Mouse (Mus musculus): ENCODE measurements around the gene Ptk7.

The Ptk7 gene

GRCm38 (mm10) chr17:46644152-46644805, 15.0 kb upstream of the Ptk7 start:
- DNase-seq: no peak

- no peak for DNase-seq
Observed at GRCm38 (mm10) chr17:46642060-46642459, 12.8 kb upstream of the Ptk7 start.

- no peak for DNase-seq
Observed at GRCm38 (mm10) chr17:46639929-46640328, 10.6 kb upstream of the Ptk7 start.

- peak; percentile 60 for DNase-seq
Observed at GRCm38 (mm10) chr17:46636831-46637523, 7.7 kb upstream of the Ptk7 start.

DNA sequence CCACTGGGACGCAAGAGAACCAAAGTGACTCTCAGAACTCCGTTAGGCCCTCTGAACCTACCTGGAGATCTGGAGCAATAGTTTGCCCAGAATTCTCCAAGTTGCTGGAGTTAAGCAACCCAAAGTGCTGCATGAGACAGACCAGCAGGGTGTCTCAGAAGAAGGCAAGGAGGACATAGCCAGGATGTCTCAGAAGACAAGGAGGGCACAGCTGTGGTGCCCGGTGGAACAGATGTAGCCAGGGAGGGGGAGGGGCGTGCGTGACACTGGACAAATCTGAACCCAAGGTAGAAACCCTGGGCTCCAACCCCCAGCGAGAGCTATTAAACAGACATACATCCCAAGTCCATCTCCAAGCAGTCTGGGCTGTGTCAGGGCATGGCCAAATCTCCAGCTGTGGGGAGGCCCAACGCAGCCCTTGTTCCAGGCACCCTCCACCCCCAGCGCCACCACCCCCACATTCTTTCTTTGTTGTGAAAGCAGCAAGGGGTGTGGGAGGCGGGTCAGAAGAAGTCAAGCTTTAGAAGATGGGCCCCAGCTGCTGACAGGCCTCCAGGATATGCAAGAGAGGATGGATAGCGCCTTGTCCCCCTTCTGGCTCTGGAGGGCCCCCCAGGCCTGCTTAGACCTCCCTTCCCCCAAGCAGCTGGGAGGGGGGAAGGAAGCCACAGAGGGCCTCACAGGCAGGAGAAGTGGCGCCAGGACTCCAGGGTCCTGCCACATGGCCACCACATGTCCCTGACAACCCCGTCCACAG, 559 bp upstream of the Ptk7 start:
- no peak for DNase-seq

DNA sequence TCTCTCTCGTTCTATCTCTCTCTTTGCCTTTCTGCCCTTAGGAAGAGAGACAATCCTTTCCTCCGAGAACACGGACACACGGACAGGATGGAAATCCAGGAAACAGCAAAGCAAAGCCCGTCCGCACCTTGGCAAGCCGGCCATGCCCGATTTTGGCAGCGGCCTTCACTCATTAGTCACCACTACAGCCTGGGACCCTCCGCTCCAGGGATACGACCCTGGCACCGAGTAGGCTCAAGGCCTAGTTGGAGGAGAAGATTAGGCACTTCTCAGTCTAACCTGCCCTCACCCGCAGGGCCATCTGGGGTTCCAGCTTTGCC, 873 bp downstream of the Ptk7 start:
- DNase-seq: no peak

DNA sequence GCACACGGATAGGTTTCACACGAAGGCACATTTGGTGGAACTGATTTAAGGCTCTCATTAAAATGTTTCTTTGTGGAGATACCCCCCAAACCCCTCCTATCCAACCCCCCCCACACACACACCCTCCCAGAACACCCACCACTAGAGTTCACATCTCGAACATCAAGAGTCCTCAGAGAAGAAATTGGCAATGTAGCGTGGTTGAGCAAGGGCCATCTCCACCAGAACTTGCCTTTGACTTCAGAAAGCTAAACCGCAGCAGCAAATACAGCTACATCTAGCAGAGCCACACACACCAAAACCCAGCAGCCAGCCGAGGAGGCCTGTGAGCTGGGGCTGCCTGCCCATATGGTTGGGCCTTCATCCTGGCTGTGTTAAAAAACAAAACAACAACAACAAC, 1.9 kb downstream of the Ptk7 start:
- DNase-seq: no peak

GRCm38 (mm10) chr17:46624598-46624997, 4.7 kb downstream of the Ptk7 start:
- DNase-seq: no peak

- DNase-seq: no peak
Observed at GRCm38 (mm10) chr17:46623819-46624557, 5.3 kb downstream of the Ptk7 start.

GRCm38 (mm10) chr17:46622269-46622668, 7.0 kb downstream of the Ptk7 start:
- no peak for DNase-seq

GRCm38 (mm10) chr17:46621324-46621723, 8.0 kb downstream of the Ptk7 start:
- DNase-seq: peak; percentile 65

GRCm38 (mm10) chr17:46619683-46620357, 9.5 kb downstream of the Ptk7 start:
- no peak for DNase-seq

GRCm38 (mm10) chr17:46618769-46619682, 10.3 kb downstream of the Ptk7 start:
- no peak for DNase-seq

DNA sequence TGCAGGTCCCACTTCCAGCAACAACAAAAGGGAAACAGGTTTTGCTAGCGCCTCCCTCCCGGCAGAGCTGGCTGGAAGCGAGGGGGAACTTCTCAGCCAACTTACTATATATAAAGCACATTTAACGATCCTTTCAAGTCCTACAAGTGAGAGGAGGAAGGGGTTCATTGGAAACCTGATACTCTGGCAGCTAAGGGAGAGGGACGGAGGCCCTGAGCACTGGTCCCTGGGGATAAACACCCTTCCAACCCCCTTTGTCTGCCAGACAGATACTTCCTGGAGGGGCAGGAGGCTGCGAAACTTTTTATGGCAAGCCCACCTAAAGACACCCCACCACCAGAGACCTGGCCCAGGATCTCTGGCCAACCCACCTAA, 10.9 kb downstream of the Ptk7 start:
- DNase-seq: no peak

DNA sequence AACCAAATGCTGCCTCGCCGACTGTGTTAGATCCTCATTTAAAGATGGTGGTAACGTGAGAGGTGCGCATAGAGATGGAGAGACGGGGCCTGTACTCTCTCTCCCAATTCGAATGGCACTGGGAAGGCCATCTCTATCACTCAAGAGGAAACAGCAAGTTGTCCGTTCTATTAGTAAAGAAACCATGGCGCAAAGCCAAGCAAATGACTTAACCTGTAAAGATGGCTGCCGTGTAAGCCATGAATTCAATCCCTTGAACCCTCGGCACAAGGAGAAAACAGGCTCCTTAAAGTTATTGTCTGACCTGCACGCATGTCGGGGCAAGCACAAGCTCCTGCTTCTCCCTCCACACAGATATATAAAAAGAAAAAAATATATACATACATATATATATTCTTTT, 11.5 kb downstream of the Ptk7 start:
- DNase-seq: no peak

DNA sequence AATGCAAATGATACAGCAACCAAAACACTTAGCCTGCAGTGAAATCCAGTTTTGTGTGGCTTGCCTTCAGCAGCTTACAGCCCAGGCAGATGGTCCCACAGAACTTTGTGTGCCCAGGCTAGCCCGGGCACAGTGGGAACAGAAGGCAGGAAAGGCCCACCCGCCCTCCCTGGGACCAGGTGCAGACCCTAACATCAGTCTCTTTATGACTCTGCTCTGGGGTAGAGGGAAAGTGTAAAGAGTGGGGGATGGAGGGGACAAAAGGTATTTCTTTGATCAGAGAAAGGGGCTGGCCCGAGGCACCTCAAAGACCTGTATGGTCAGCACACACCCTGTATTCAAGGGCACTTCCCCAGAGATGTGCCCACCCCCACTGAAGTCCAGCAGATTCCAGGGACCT, 16.1 kb downstream of the Ptk7 start:
- DNase-seq: no peak

DNA sequence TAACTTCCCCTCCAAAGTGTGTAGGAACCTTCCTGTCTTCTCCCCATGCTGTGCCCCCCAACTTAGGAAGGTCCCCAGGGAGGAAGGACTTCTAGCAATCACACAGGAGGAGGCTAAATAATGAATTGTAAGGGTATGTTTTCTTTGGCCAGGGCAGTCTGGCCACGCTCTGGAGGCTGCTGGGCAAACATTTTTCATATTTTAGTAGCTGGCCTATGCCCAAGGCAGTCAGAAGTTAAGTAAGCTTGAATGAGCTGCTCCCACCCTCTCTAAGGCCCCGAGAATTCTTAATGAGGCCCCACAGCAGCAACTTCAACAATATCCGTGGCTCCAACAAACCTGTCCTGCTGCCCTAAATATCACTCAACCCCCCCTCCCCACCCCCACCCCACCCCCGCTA, 16.5 kb downstream of the Ptk7 start:
- DNase-seq: no peak

- no peak for DNase-seq
Observed at GRCm38 (mm10) chr17:46612189-46612588, 17.1 kb downstream of the Ptk7 start.

DNA sequence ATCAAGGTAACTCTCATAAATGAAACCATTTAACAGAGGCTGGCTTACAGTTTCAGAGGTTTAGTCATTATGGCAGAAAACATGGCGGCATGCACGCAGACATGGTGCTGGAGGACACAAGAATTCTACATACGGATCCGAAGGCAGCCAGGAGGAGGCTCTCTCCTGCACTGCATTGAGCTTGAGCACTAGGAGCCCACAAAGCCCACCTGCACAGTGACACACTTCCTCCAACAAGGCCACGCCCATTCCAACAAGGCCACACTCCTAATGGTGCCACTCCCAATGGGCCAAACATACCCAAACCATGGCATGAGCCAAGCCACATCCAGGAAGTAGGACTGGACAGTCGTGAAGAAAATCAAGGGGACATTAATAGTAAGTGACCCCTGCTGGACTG, 18.0 kb downstream of the Ptk7 start:
- no peak for DNase-seq

DNA sequence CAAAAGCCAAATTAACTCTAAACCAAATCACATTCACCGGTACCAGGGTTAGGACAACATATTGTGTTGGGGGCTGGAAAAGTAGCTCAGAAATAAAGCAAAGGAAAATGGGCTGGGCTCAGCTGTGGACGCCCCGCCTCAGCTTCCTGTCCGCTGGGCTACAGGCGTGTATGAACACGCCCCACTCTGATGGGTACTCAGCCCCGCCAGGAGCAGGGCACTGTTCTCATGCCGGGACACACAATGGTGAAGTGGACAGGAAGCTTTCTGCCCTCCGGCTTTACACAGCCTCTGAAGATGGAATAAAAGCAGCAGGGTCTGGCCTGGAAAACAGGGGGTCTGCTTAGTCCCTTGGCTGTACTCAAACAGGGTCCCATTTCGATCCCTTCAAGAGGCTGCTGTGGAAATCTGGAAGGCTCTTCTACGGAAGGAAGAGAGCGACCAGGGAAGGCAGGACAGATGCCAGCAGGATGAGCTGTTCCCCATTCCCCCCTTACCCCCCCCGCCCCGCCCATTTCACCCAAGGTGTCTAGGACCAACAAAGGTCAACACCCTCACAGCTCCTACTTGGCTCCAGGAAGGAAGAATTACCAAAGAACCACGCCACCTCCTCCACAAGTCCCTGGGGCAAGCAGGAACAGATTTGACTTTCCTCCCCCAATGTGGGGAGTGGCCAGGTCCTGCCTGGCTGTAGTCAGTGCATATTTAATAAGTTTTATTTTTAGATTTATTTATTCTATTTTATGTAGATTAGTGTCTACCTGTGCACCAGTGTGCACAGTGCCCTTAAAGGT, 19.4 kb downstream of the Ptk7 start:
- DNase-seq: no peak

DNA sequence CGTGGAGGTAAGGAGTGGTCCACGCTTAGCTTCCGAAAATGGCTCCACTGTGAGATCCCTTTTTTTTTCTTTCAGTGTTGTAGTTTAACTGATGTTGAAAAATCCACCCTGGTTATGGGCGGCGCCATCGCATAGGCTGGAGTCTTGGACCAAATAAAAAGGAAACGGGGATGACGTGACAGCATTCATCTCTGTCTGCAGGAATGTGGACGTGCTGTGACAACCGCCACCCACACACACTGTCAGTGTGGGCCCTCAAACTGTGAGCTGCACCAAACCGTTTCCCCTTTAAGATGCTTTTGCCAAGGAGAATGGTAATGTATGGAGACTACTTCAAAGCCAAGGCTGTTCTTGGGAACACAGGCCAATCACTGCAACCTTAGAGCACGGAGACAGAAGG, 23.3 kb downstream of the Ptk7 start:
- no peak for DNase-seq
